Mouse (Mus musculus) heart, postnatal 0 days (tissue): ENCODE data around the gene Sult1c2.

Source experiments
- CTCF ChIP-seq: IDR thresholded peaks from 2 replicates; pipeline ENCODE4 v1.5.1; 2016; ENCODE audit warnings: antibody characterized with exemption, control low read depth, low read depth
- EP300 ChIP-seq: IDR thresholded peaks from 2 replicates; pipeline ENCODE4 v1.6.1; 2016; ENCODE audit warnings: antibody characterized with exemption, low read depth

DNA sequence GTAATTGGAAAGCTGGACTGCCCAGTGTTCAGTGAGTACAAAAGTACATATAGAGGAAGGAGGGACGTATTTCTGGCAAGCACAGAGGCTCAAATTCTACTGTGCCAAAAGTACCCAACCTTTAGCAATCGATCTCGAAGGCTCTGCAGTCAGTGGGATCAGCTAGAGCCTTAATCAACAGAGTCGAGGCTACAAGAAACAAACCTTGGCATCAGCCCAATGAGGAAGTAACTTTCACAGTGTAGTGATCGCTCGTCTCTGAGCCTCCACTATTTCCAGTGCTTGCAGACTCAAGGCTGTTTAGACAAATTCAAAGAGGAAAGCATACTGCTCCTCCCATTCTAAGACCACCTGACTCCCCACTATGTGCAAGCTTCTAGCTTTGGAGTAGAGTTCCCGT, 343 bp downstream of the Sult1c2 start:
- TF ChIP-seq EP300, result no peak
- no peak for TF ChIP-seq CTCF
